Mouse (Mus musculus): ENCODE results near the gene Osbpl5. TPM values are rescaled to one million over a fixed set of nuclear protein-coding genes. Genes with fewer than 3 reads are reported as not detected.
"Not testable (repeated sequence)": the region's sequence is repeated elsewhere in the genome, so short reads cannot be mapped to it uniquely, and the experiment has no call there.

The Osbpl5 gene
- polyA plus RNA-seq, 1 experiment = 12.1 TPM

- Histone ChIP-seq H3K27ac (replicated peaks; ENCODE audit: low read depth, low read length) (no peak overlapping the region), H3K4me1 (ENCODE audit: control insufficient read depth, insufficient read depth, insufficient read length, low read length) (no peaks in the 10 kb centered on the region), H3K4me3 (ENCODE audit: insufficient read depth, low read depth, low read length) (no peak overlapping the region)
Measured at GRCm38 (mm10) chr7:143663470-143663869, 93.3 kb downstream of the Osbpl5 start.

GRCm38 (mm10) chr7:143660797-143661196 lies 96.0 kb downstream of the Osbpl5 start:
- H3K4me3 ChIP-seq (ENCODE audit: insufficient read depth, low read depth, low read length) = no peak overlapping the region
- no peaks in the 10 kb centered on the region for H3K4me1 ChIP-seq (ENCODE audit: control insufficient read depth, insufficient read depth, insufficient read length, low read length)
- no peak overlapping the region for H3K27ac ChIP-seq (replicated peaks; ENCODE audit: low read depth, low read length)

- not testable (repeated sequence) for H3K4me3 ChIP-seq (ENCODE audit: insufficient read depth, low read depth, low read length); H3K4me1 ChIP-seq (ENCODE audit: control insufficient read depth, insufficient read depth, insufficient read length, low read length); H3K27ac ChIP-seq (replicated peaks; ENCODE audit: low read depth, low read length)
Measured at GRCm38 (mm10) chr7:143649769-143650346, 106.9 kb downstream of the Osbpl5 start.

GRCm38 (mm10) chr7:143649034-143649768 lies 107.6 kb downstream of the Osbpl5 start, which contains the start of gene Tnfrsf22:
Gene Tnfrsf22 (minus strand): TSS chr7:143649661.
- Histone ChIP-seq H3K4me1 (ENCODE audit: control insufficient read depth, insufficient read depth, insufficient read length, low read length) (no peaks in the 10 kb centered on the region), H3K27ac (replicated peaks; ENCODE audit: low read depth, low read length) (no peak within 1 kb of the TSS), H3K4me3 (ENCODE audit: insufficient read depth, low read depth, low read length) (peak within 1 kb of the TSS; percentile 73)

- H3K4me1 ChIP-seq (ENCODE audit: control insufficient read depth, insufficient read depth, insufficient read length, low read length); H3K4me3 ChIP-seq (ENCODE audit: insufficient read depth, low read depth, low read length); H3K27ac ChIP-seq (replicated peaks; ENCODE audit: low read depth, low read length): not testable (repeated sequence)
Measured at GRCm38 (mm10) chr7:143643949-143644348, 112.8 kb downstream of the Osbpl5 start.

Other genes with a start within 250 kb of the Osbpl5 start
- 119 and 172 TPM in 2 replicates for gene Nap1l4, start 207.9 kb downstream of the Osbpl5 start, polyA plus RNA-seq (2012; ENCODE audit: insufficient read depth, insufficient read length, missing spikeins)
- gene Cars, start 156.9 kb downstream of the Osbpl5 start, polyA plus RNA-seq (2012; ENCODE audit: insufficient read depth, insufficient read length, missing spikeins) = 15.3 and 38.5 TPM in 2 replicates
- gene Tnfrsf26, start 128.3 kb downstream of the Osbpl5 start, polyA plus RNA-seq (2012; ENCODE audit: insufficient read depth, insufficient read length, missing spikeins) = not detected in 2 replicates
- 2.8 and 5.9 TPM in 2 replicates for gene Tnfrsf22, start 107.3 kb downstream of the Osbpl5 start, polyA plus RNA-seq (2012; ENCODE audit: insufficient read depth, insufficient read length, missing spikeins)
- gene Tnfrsf23, start 71.1 kb downstream of the Osbpl5 start, polyA plus RNA-seq (2012; ENCODE audit: insufficient read depth, insufficient read length, missing spikeins) = 3.4 and 8.6 TPM in 2 replicates
- not detected in 2 replicates for gene Mrgprg, start 10.0 kb upstream of the Osbpl5 start, polyA plus RNA-seq (2012; ENCODE audit: insufficient read depth, insufficient read length, missing spikeins)
- 0.28 and 0.50 TPM in 2 replicates for gene Mrgpre, start 27.5 kb upstream of the Osbpl5 start, polyA plus RNA-seq (2012; ENCODE audit: insufficient read depth, insufficient read length, missing spikeins)
- 5.4 and 8.2 TPM in 2 replicates for gene Nadsyn1, start 65.9 kb upstream of the Osbpl5 start, polyA plus RNA-seq (2012; ENCODE audit: insufficient read depth, insufficient read length, missing spikeins)
- gene Dhcr7, start 66.2 kb upstream of the Osbpl5 start, polyA plus RNA-seq (2012; ENCODE audit: insufficient read depth, insufficient read length, missing spikeins) = 23.0 and 25.9 TPM in 2 replicates
- gene Gm498, start 109.9 kb upstream of the Osbpl5 start, polyA plus RNA-seq (2012; ENCODE audit: insufficient read depth, insufficient read length, missing spikeins) = not detected in 2 replicates
- not detected in 2 replicates for gene Shank2, start 244.9 kb upstream of the Osbpl5 start, polyA plus RNA-seq (2012; ENCODE audit: insufficient read depth, insufficient read length, missing spikeins)